Mouse (Mus musculus): ENCODE results near the gene Etnppl.

Etnppl gene

DNA sequence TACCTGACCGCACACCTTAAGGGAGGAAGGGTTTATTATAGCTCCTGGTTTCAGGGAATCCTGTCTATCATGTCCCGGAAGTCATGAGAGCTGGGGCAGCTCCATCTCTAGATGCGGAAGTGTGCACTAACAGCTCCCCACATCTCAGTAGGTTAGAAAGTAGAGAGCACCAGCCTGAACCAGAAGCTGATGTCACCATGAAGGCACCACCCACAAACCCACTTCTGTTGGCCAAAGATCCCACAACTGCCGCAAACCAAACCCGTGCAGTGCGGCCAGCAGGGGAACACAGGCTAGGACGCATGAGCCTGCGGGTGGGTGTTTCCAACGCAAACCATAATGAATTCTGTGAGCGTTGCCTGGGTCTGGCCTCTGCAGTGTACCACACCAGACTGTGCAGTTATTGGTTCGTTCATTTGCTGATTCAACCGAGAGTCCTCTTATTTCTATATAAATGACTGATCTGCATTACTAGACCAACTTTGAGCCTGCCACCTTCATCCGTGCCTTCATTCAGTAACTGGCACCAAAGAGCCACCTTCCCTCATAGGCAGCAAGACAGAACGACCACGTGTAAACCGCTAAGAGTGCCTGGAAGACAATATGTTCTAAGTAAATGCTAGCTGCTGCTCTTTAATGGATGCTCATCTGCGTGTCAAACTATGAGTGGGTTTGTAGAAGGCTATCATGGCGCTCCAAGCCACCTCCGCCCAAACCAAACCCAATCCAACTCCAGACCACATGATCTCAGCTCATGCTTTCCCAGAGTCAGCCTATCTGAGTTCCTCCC lies 60.6 kb downstream of the Etnppl start:
- DNase-seq (ENCODE audit: low spot score), result no peak

DNA sequence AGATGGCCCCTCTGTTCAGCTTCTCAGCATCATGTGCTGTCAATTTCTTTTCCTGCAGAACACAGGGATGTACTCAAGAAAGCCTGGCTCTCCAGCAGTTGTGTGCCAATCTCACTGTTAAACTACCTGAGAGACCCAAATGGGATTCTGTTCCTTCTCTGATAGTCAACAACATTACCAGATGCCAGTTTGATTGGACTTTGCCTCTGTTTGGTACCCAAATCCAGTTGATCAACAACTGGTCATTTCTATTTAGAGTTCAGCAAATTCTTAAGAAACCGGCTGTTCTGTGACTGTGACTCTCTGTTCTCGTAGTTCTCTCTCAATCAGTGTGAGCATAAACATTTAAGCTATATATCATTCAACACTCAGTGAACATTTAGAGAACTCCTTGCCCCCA lies 64.0 kb downstream of the Etnppl start:
- DNase-seq (ENCODE audit: low spot score), result no peak

DNA sequence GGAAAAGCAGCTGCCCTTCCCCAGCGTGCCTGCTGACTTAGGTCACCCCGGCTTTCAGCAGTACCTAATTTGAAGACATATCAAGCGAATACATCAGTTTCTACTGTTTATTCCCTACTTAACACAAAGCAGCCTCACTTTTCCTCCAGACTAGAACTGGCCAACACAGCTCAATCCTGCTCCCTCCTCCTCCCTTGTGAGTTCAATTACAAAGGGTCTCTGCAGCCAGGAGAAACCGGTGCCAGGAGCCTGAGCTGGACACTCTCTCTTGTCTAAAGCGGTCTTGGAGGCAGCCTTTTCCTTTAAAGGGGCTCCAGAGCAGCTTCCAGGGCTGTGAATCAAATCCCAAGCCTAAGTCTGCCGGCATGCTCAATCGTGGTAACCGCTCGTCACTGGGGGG lies 64.9 kb downstream of the Etnppl start:
- no peak for DNase-seq (ENCODE audit: low spot score)

DNA sequence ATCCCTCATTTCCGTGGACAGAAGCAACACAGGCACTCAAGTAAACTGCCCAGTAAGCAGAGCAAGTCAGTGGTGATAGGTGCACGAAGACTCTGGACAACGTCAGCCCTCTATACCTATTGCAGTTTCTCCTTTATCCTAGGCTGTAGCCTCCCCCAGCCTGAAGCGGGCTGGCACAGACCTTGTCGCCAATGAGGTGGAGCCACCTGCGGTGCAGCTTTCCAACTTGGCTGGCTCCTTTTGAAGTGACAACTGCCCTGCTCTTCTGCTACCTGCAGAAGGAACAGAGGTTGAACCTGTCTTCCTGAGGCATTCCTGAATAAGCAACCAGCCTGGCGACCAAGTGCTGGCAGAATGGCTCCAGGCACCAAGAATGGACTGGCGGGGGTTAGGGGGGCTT lies 66.6 kb downstream of the Etnppl start:
- no peak for DNase-seq (ENCODE audit: low spot score)

DNA sequence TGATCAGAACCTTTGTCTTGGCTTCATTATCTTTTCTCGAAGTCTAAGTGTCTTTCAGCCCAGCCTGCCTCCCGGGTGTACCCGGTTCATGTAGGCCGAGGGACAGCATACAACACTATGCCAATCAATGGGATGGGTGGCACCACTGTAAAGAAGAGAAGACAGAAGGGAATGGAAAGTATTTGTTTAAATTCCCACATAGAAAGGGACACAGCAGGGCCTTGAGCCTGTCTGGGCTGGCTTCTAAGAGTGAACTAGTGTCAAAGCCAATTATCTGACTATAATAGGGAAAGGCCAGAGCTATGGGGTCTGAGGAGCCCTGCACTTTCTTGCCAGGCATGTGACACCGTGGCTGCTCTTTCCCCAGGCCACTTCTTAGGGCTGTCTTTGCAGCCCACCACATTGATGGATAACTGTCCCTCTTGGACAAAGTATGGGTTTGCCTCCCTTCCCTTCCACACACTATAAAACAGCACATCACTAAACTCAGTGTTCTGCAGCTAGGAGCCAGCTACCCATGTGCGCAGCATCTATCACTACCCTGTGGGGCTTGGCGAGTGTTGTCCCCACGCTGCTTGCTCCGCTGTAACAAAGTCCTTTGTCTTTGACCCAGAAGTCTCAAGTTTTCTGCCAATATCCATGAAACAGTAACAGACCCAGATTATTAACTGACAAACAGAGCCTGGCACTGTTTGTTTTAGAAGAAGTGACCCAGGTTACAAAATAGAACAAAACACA lies 67.2 kb downstream of the Etnppl start:
- DNase-seq (ENCODE audit: low spot score), result no peak

DNA sequence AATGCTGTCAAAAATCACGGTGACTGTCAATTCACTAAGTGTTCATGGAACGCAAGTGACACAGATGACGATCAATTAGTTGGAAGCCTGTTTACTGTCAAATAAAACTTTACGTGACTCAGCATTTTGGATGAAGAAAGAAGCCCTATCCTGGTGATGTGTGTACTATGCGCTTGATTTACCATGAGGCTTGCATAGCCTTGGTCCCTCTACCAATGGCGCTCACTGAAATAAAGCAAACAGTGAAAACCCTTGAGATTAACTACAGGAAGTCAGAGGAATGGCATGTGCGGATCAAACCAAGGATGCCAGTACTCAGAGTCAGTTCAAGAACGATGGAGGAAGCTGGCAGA lies 67.7 kb downstream of the Etnppl start:
- DNase-seq (ENCODE audit: low spot score), result no peak

DNA sequence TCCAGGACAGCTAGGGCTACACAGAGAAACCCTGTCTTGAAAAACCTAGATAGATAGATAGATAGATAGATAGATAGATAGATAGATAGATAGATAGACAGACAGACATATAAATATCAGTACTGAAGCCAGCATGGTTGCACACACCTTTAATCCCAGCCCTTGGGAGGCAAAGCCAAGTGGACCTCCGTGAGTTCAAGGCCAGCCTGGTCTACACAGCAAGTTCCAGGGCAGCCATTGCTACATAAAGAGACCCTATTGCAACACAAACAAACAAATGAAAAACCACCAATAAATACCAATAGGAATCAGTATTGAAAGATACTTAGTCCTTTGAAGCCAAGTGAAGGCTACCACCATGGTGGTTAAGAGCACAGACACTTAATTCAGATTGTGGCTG lies 69.8 kb downstream of the Etnppl start:
- no peak for DNase-seq (ENCODE audit: low spot score)
